In genomic region chr12:17256905-17257304, GRCm38 (mm10) we compare ENCODE assay signal across 10 mouse cellular contexts. TPM values are rescaled to one million over a fixed set of nuclear protein-coding genes. Genes with fewer than 3 reads are reported as not detected.
DNase-seq lines count a peak whose midpoint lies in the region; ATAC-seq and TF ChIP-seq lines count a peak whose summit lies in the region.
"Had no signal": no experiment of that assay in that cellular context is flagged by ENCODE, and none has a peak within 500 bp of the region (broad histone marks: within the 10 kb centered on the region; RNA-seq: fewer than 3 reads in every experiment).

No protein-coding gene starts in this region.

- peaks cover 46% of the 10 kb centered on the region for H3K27me3 ChIP-seq in limb, embryonic 10.5 days (ENCODE audit: low read depth, poor library complexity, severe bottlenecking)

- H3K9me3 ChIP-seq in limb, embryonic 10.5 days (replicated peaks) = no peaks in the 10 kb centered on the region
- H3K9me3 ChIP-seq: embryonic facial prominence, embryonic 12.5 days; liver, embryonic 15.5 days had no signal

- intact Hi-C loops in heart, postnatal 14 days (cut with DNase I) = loop anchor here (1.0 to 10.0 kb wide), 3 partner anchors 224 to 542 kb away; no protein-coding TSS in a partner anchor

- peak; percentile 59 to 79 for DNase-seq in layer of hippocampus, adult 2 months (ENCODE audit: low spot score in 2 of 2)
- DNase-seq in layer of hippocampus, adult 9-11 months = no peak
- peak; percentile 44 for DNase-seq in embryo, embryonic 11.5 days (ENCODE audit: low read depth, low spot score)
- DNase-seq in heart, postnatal 14 days = peak; percentile 48 to 75
- DNase-seq in limb, embryonic 10.5 days (ENCODE audit: low spot score) = peak; percentile 72
- peak; percentile 69 for DNase-seq in testis, postnatal 10 days (ENCODE audit: low spot score)

- WGBS in limb, embryonic 10.5 days = 6% methylated on average over 9 of the region's 10 CpGs

- no peak overlapping the region for H3K27ac ChIP-seq in layer of hippocampus, adult 2 months
- no peak overlapping the region for H3K27ac ChIP-seq in limb, embryonic 10.5 days
- H3K27ac ChIP-seq: embryonic facial prominence, embryonic 12.5 days; liver, embryonic 15.5 days had no signal

- TF ChIP-seq CTCF in layer of hippocampus, adult 2 months (conservative IDR thresholded peaks at IDR 0.05) = peak; percentile 83

- peak; percentile 84 for ATAC-seq in activated CD4-positive, CD25-positive, alpha-beta regulatory T cell, adult 4 months
- ATAC-seq in monocyte, adult 5-6 weeks (replicated peaks; ENCODE audit: insufficient number of reproducible peaks, low FRiP score, low TSS enrichment, poor library complexity, severe bottlenecking) = 0 out of 2 replicates have a peak, but pooled peaks have one; percentile 59

- H3K4me3 ChIP-seq in layer of hippocampus, adult 2 months = no peak overlapping the region
- no peak overlapping the region for H3K4me3 ChIP-seq in limb, embryonic 10.5 days
- H3K4me3 ChIP-seq: embryonic facial prominence, embryonic 12.5 days; liver, embryonic 15.5 days had no signal

- no peaks in the 10 kb centered on the region for H3K36me3 ChIP-seq in limb, embryonic 10.5 days
- H3K36me3 ChIP-seq: embryonic facial prominence, embryonic 12.5 days; liver, embryonic 15.5 days had no signal

- H3K4me1 ChIP-seq in limb, embryonic 10.5 days = 0 out of 2 replicates have a peak, but pooled peaks cover 5% of the 10 kb centered on the region
- H3K4me1 ChIP-seq: embryonic facial prominence, embryonic 12.5 days; liver, embryonic 15.5 days had no signal

RNA-seq across cellular contexts. Expression of gene Pdia6, which starts 9.4 kb away (rescaled TPM):
- total RNA-seq in layer of hippocampus, adult 2 months (2021) = 100 to 1,000 TPM; 122 to 139 TPM
- polyA plus RNA-seq in activated CD4-positive, CD25-positive, alpha-beta regulatory T cell, adult 4 months (2017; shearing (Covaris generic)) = 100 to 1,000 TPM; 136 to 209 TPM
- total RNA-seq in heart, postnatal 14 days (2021) = 100 to 1,000 TPM in 1 of 2 experiments, 10 to 100 TPM in 1; 76.7 to 102 TPM
- polyA plus RNA-seq in limb, embryonic 10.5 days (2016; fragmentation: Nextera tagmentation; extraction: Ambion mirVana) = 641 and 657 TPM in 2 replicates
- total RNA-seq in monocyte, adult 5-6 weeks (2017) = 231 to 298 TPM (median 241 TPM) in 3 replicates
